Mouse (Mus musculus): Measurements from ENCODE around the gene Scube1. TPM values are rescaled to one million over a fixed set of nuclear protein-coding genes. Genes with fewer than 3 reads are reported as not detected.
A peak's percentile ranks its signal among the peaks of the same experiment; 100 is the strongest.

Gene Scube1
- polyA plus RNA-seq (2012; rRNA removed) (0.09 and 0.10 TPM in 2 replicates), polyA plus RNA-seq (2014; fragmentation: Nextera tagmentation; extraction: Ambion mirVana) (0.10 TPM in 1 of 2 replicates, not detected in the other)

GRCm38 (mm10) chr15:83724886-83725269 is at the start of gene Scube1:
Gene Scube1, minus strand, starts transcription at chr15:83725021.
- H3K9me3 ChIP-seq (ENCODE audit: control insufficient read depth, low read length): no peaks in the 10 kb centered on the region
- H3K36me3 ChIP-seq (replicated peaks; ENCODE audit: control insufficient read depth, insufficient read depth, low read depth): no peaks in the 10 kb centered on the region
- H3K27ac ChIP-seq: no peak within 1 kb of the TSS
- no peak for TF ChIP-seq EP300 (IDR thresholded peaks at IDR 0.05; ENCODE audit: low read depth)
- no peak for TF ChIP-seq CTCF (IDR thresholded peaks at IDR 0.05; ENCODE audit: low read depth)
- peak; percentile 58 for ATAC-seq (ENCODE audit: insufficient read depth)
- H3K4me3 ChIP-seq (ENCODE audit: insufficient read depth in 1 of 2, low read depth in 2 of 2, low read length in 2 of 2): peak within 1 kb of the TSS; percentile 1 to 45; a peak in 3 of 4 replicates
- peaks cover 36% of the 10 kb centered on the region for H3K27me3 ChIP-seq (ENCODE audit: control insufficient read depth, insufficient read depth, low read length)
- H3K4me2 ChIP-seq (ENCODE audit: low read depth): peak within 1 kb of the TSS; percentile 57
- H3K9ac ChIP-seq (replicated peaks): no peak within 1 kb of the TSS
- H3K4me1 ChIP-seq (replicated peaks; ENCODE audit: control insufficient read depth in 2 of 2, insufficient read depth in 2 of 2, low read length in 1 of 2): no peaks in the 10 kb centered on the region
- under 1% methylated on average over 48 of the region's 51 CpGs for WGBS (ENCODE audit: insufficient replicate concordance)
- DNase-seq (ENCODE audit: low read depth in 3 of 3, low spot score in 3 of 3): peak; percentile 10 to 14 (median 11)

- Histone ChIP-seq H3K27ac (no peak overlapping the region), H3K4me1 (replicated peaks; ENCODE audit: control insufficient read depth in 2 of 2, insufficient read depth in 2 of 2, low read length in 1 of 2) (no peaks in the 10 kb centered on the region), H3K4me2 (ENCODE audit: low read depth) (no peak overlapping the region), H3K27me3 (ENCODE audit: control insufficient read depth, insufficient read depth, low read length) (no peaks in the 10 kb centered on the region), H3K9me3 (ENCODE audit: control insufficient read depth, low read length) (no peaks in the 10 kb centered on the region), H3K36me3 (replicated peaks; ENCODE audit: control insufficient read depth, insufficient read depth, low read depth) (no peaks in the 10 kb centered on the region), H3K9ac (replicated peaks) (no peak overlapping the region), H3K4me3 (ENCODE audit: insufficient read depth in 1 of 2, low read depth in 2 of 2, low read length in 2 of 2) (no peak overlapping the region)
- ATAC-seq (ENCODE audit: insufficient read depth) (no peak), DNase-seq (ENCODE audit: low read depth in 3 of 3, low spot score in 3 of 3) (no peak)
- TF ChIP-seq CTCF (IDR thresholded peaks at IDR 0.05; ENCODE audit: low read depth): no peak
- TF ChIP-seq EP300 (IDR thresholded peaks at IDR 0.05; ENCODE audit: low read depth): no peak
- 75% methylated on average over 4 of the region's 4 CpGs for WGBS (ENCODE audit: insufficient replicate concordance)
These were observed 48.1 kb upstream of the Scube1 start for GRCm38 (mm10) chr15:83772953-83773352.

- H3K27me3 ChIP-seq (ENCODE audit: control insufficient read depth, insufficient read depth, low read length): no peaks in the 10 kb centered on the region
- H3K27ac ChIP-seq: no peak overlapping the region
- H3K36me3 ChIP-seq (replicated peaks; ENCODE audit: control insufficient read depth, insufficient read depth, low read depth): no peaks in the 10 kb centered on the region
- H3K4me3 ChIP-seq (ENCODE audit: insufficient read depth in 1 of 2, low read depth in 2 of 2, low read length in 2 of 2): no peak overlapping the region
- ATAC-seq (ENCODE audit: insufficient read depth): no peak
- WGBS (ENCODE audit: insufficient replicate concordance): 46% methylated on average over 5 of the region's 5 CpGs
- H3K4me1 ChIP-seq (replicated peaks; ENCODE audit: control insufficient read depth in 2 of 2, insufficient read depth in 2 of 2, low read length in 1 of 2): no peaks in the 10 kb centered on the region
- H3K4me2 ChIP-seq (ENCODE audit: low read depth): no peak overlapping the region
- no peak overlapping the region for H3K9ac ChIP-seq (replicated peaks)
- DNase-seq (ENCODE audit: low read depth in 3 of 3, low spot score in 3 of 3): no peak
- H3K9me3 ChIP-seq (ENCODE audit: control insufficient read depth, low read length): no peaks in the 10 kb centered on the region
- no peak for TF ChIP-seq EP300 (IDR thresholded peaks at IDR 0.05; ENCODE audit: low read depth)
- TF ChIP-seq CTCF (IDR thresholded peaks at IDR 0.05; ENCODE audit: low read depth): no peak
These were observed 47.6 kb upstream of the Scube1 start for GRCm38 (mm10) chr15:83772460-83772859.

- Histone ChIP-seq H3K4me3 (ENCODE audit: insufficient read depth in 1 of 2, low read depth in 2 of 2, low read length in 2 of 2) (no peak overlapping the region), H3K9me3 (ENCODE audit: control insufficient read depth, low read length) (no peaks in the 10 kb centered on the region), H3K36me3 (replicated peaks; ENCODE audit: control insufficient read depth, insufficient read depth, low read depth) (no peaks in the 10 kb centered on the region), H3K4me1 (replicated peaks; ENCODE audit: control insufficient read depth in 2 of 2, insufficient read depth in 2 of 2, low read length in 1 of 2) (no peaks in the 10 kb centered on the region), H3K27ac (no peak overlapping the region), H3K27me3 (ENCODE audit: control insufficient read depth, insufficient read depth, low read length) (no peaks in the 10 kb centered on the region), H3K4me2 (ENCODE audit: low read depth) (no peak overlapping the region), H3K9ac (replicated peaks) (no peak overlapping the region)
- no peak for DNase-seq (ENCODE audit: low read depth in 3 of 3, low spot score in 3 of 3)
- TF ChIP-seq CTCF (IDR thresholded peaks at IDR 0.05; ENCODE audit: low read depth) (no peak), EP300 (IDR thresholded peaks at IDR 0.05; ENCODE audit: low read depth) (no peak)
- WGBS (ENCODE audit: insufficient replicate concordance): 53% methylated on average over 8 of the region's 8 CpGs
- ATAC-seq (ENCODE audit: insufficient read depth): no peak
These were observed 46.7 kb upstream of the Scube1 start for GRCm38 (mm10) chr15:83771346-83772053.

- WGBS (ENCODE audit: insufficient replicate concordance): 27% methylated on average over 5 of the region's 6 CpGs
- no peak for ATAC-seq (ENCODE audit: insufficient read depth)
- Histone ChIP-seq H3K4me1 (replicated peaks; ENCODE audit: control insufficient read depth in 2 of 2, insufficient read depth in 2 of 2, low read length in 1 of 2) (no peaks in the 10 kb centered on the region), H3K27me3 (ENCODE audit: control insufficient read depth, insufficient read depth, low read length) (no peaks in the 10 kb centered on the region), H3K4me2 (ENCODE audit: low read depth) (no peak overlapping the region), H3K9me3 (ENCODE audit: control insufficient read depth, low read length) (no peaks in the 10 kb centered on the region), H3K27ac (no peak overlapping the region), H3K9ac (replicated peaks) (no peak overlapping the region), H3K4me3 (ENCODE audit: insufficient read depth in 1 of 2, low read depth in 2 of 2, low read length in 2 of 2) (no peak overlapping the region), H3K36me3 (replicated peaks; ENCODE audit: control insufficient read depth, insufficient read depth, low read depth) (no peaks in the 10 kb centered on the region)
- TF ChIP-seq EP300 (IDR thresholded peaks at IDR 0.05; ENCODE audit: low read depth): no peak
- no peak for DNase-seq (ENCODE audit: low read depth in 3 of 3, low spot score in 3 of 3)
These were observed 40.7 kb upstream of the Scube1 start for GRCm38 (mm10) chr15:83765388-83766029.
